Mouse (Mus musculus): Measurements from ENCODE around the gene Ccl1.

DNA sequence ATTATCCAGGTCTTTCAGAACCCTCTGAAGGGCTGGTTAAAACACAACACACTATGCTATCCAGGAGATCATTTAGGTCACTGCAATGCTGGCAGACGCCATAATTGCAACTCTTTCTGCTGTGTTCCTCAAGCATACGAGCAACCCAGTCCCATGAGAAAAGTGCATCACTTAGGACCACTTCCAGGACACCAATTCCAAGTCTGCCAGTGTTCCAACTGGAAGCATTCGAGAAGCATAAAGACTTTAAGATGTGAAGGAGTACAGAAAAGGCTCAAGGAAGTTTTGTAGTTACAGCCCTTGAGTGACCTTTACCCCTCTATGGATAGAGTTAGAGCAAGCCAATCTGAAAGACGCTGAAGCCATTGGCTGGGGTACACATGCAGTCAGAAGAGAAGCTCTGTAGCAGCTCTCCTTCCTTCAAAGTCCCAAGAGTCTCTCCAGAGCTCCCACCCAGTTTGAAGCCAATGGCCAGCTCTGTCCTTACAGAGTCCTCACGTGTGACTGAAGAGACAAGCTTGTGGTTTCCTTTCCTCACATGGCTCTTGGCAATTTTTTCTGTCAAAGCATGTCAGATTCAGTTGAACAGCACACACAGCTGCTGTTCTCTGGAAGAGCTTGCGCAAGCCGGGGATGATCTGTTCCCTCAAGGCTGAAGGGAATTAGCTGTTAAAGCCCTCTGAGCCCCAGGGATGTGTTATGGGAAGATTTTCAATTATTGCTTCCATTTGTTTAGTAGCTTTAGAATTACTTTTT is 134.0 kb downstream of the Ccl1 start:
- no peak for TF ChIP-seq GATA1 (IDR thresholded peaks at IDR 0.05; ENCODE audit: borderline replicate concordance, low read length)
- TF ChIP-seq FLI1 (IDR thresholded peaks at IDR 0.05; ENCODE audit: low read length), result no peak
